Mouse (Mus musculus) olfactory bulb, adult 2 months (tissue): ENCODE results near the gene Pabpc4.

Experiments
- CTCF ChIP-seq: fragments of 200-500 bp; IDR thresholded peaks from 2 replicates; pipeline ENCODE4 v1.5.1; 2012; ENCODE audit warnings: low read depth, mild to moderate bottlenecking, low read length, moderate library complexity; ENCODE audit not compliant: insufficient read depth
- POLR2A ChIP-seq: fragments of 200-500 bp; IDR thresholded peaks from 2 replicates; pipeline ENCODE4 v1.6.1; 2012; ENCODE audit warnings: mild to moderate bottlenecking, low read depth, low read length, moderate library complexity; ENCODE audit not compliant: insufficient read depth

- TF ChIP-seq POLR2A, result no peak
- no peak for TF ChIP-seq CTCF
Observed at GRCm38 (mm10) chr4:123293661-123294443, 31.7 kb downstream of the Pabpc4 start.
